ENCODE assay signal across 8 mouse cellular contexts in genomic region chr4:111597249-111597661, GRCm38 (mm10).
DNase-seq lines count a peak whose midpoint lies in the region; ATAC-seq and TF ChIP-seq lines count a peak whose summit lies in the region.

No protein-coding gene starts in this region.

- 75% methylated on average over 2 of the region's 2 CpGs for whole genome bisulfite sequencing in heart, embryonic 10.5 days
- 84% methylated on average over 2 of the region's 2 CpGs for WGBS in heart, embryonic 16.5 days
- 69% methylated on average over 2 of the region's 2 CpGs for whole genome bisulfite sequencing in lung, adult 2 months

- peaks cover 3% of the 10 kb centered on the region; the same call in 1 of the 2 replicates for H3K4me1 ChIP-seq in heart, embryonic 10.5 days
- peaks cover 14% of the 10 kb centered on the region for H3K4me1 ChIP-seq in heart, embryonic 16.5 days (ENCODE audit: control insufficient read depth, insufficient read depth, low read length)
- H3K4me1 ChIP-seq in lung, adult 2 months (ENCODE audit: control insufficient read depth, insufficient read depth, low read length): peaks cover 5% of the 10 kb centered on the region

- H3K4me2 ChIP-seq in heart, embryonic 16.5 days (ENCODE audit: low read depth, low read length): no peak overlapping the region

- peak; percentile 85 for ATAC-seq in heart, embryonic 16.5 days (replicated peaks; ENCODE audit: extremely low read depth, insufficient read depth, low FRiP score)
- no peak for ATAC-seq in megakaryocyte progenitor cell, adult 5-6 weeks (replicated peaks; ENCODE audit: poor library complexity)

- H3K27ac ChIP-seq in heart, embryonic 10.5 days: no peak overlapping the region
- peak overlapping the region; percentile 65 for H3K27ac ChIP-seq in heart, embryonic 16.5 days (ENCODE audit: low read length)

- H3K27me3 ChIP-seq in heart, embryonic 10.5 days (ENCODE audit: insufficient read depth, poor library complexity, severe bottlenecking): no peaks in the 10 kb centered on the region
- H3K27me3 ChIP-seq in heart, embryonic 16.5 days (ENCODE audit: control insufficient read depth, insufficient read depth, low read length): no peaks in the 10 kb centered on the region

- H3K4me3 ChIP-seq in heart, embryonic 10.5 days: no peak overlapping the region
- H3K4me3 ChIP-seq in heart, embryonic 16.5 days (ENCODE audit: low read length): no peak overlapping the region
- H3K4me3 ChIP-seq in lung, adult 2 months (replicated peaks; ENCODE audit: extremely low read depth, low read depth, low read length): no peak overlapping the region

- no peak for TF ChIP-seq POLR2A in lung, adult 2 months (IDR thresholded peaks at IDR 0.05; ENCODE audit: borderline replicate concordance, extremely low read depth, low read depth, low read length)

- H3K9ac ChIP-seq in heart, embryonic 16.5 days (ENCODE audit: low read length): no peak overlapping the region

- peak; percentile 93 for DNase-seq in heart, adult 11 months
- DNase-seq in heart, embryonic 10.5 days (ENCODE audit: low spot score): no peak
- peak; percentile 39 for DNase-seq in brain, adult 2 months (ENCODE audit: low read depth, low spot score)
- DNase-seq in lung, adult 2 months: peak; percentile 15
- peak; percentile 80 to 87 for DNase-seq in right cerebral cortex, postnatal 10 days (ENCODE audit: low spot score in 2 of 2)
- no peak for DNase-seq in thymus, postnatal 0 days (ENCODE audit: low spot score)

- TF ChIP-seq CTCF in lung, adult 2 months (IDR thresholded peaks at IDR 0.05; ENCODE audit: insufficient read depth, low read length): no peak

- H3K36me3 ChIP-seq in heart, embryonic 10.5 days: no peaks in the 10 kb centered on the region
- H3K36me3 ChIP-seq in heart, embryonic 16.5 days (ENCODE audit: control insufficient read depth, insufficient read depth): no peaks in the 10 kb centered on the region

- no peaks in the 10 kb centered on the region for H3K9me3 ChIP-seq in heart, embryonic 10.5 days
- H3K9me3 ChIP-seq in heart, embryonic 16.5 days (replicated peaks; ENCODE audit: control insufficient read depth, low read length): no peaks in the 10 kb centered on the region

Comparison
In these comparisons a context has a peak if more than half of its experiments do, and no peak if none do; other contexts are left out.
1. DNase-seq: peak in heart, adult 11 months (single experiment), brain, adult 2 months (single experiment), lung, adult 2 months (single experiment) and right cerebral cortex, postnatal 10 days (2 of 2); none in heart, embryonic 10.5 days (single experiment) and thymus, postnatal 0 days (single experiment).